Mouse (Mus musculus) lung, adult 18-20 months (tissue): ENCODE measurements around the gene Rims4.

Experiments
- DNase-seq, 2 experiments: peaks; one replicate each; pipeline ENCODE4 v3.0.0; 2022; ENCODE audit warnings: mixed read lengths in 2 of 2

The Rims4 gene

GRCm38 (mm10) chr2:163907131-163907530, 11.4 kb downstream of the Rims4 start:
- no peak for DNase-seq

GRCm38 (mm10) chr2:163904323-163904722, 14.2 kb downstream of the Rims4 start:
- no peak for DNase-seq

GRCm38 (mm10) chr2:163903461-163903860, 15.0 kb downstream of the Rims4 start:
- peak; percentile 5 to 11 for DNase-seq

- no peak for DNase-seq
These were observed 16.0 kb downstream of the Rims4 start for GRCm38 (mm10) chr2:163902448-163902847.

GRCm38 (mm10) chr2:163901043-163901442, 17.4 kb downstream of the Rims4 start:
- DNase-seq: no peak

GRCm38 (mm10) chr2:163899910-163900411, 18.5 kb downstream of the Rims4 start:
- DNase-seq: no peak

GRCm38 (mm10) chr2:163897988-163898535, 20.4 kb downstream of the Rims4 start:
- DNase-seq: no peak

- DNase-seq: no peak
These were observed 21.5 kb downstream of the Rims4 start for GRCm38 (mm10) chr2:163897026-163897425.

GRCm38 (mm10) chr2:163895156-163895555, 23.3 kb downstream of the Rims4 start:
- no peak for DNase-seq

- no peak for DNase-seq
These were observed 24.8 kb downstream of the Rims4 start for GRCm38 (mm10) chr2:163893446-163894370.

- DNase-seq: no peak
These were observed 27.2 kb downstream of the Rims4 start for GRCm38 (mm10) chr2:163891271-163891670.

GRCm38 (mm10) chr2:163890586-163890985, 27.9 kb downstream of the Rims4 start:
- DNase-seq: no peak

GRCm38 (mm10) chr2:163889411-163889810, 29.1 kb downstream of the Rims4 start:
- no peak for DNase-seq

- DNase-seq: no peak
These were observed 35.4 kb downstream of the Rims4 start for GRCm38 (mm10) chr2:163882859-163883652.

- DNase-seq: peak; percentile 10 to 12
These were observed 37.6 kb downstream of the Rims4 start for GRCm38 (mm10) chr2:163880891-163881290.

- no peak for DNase-seq
These were observed 41.5 kb downstream of the Rims4 start for GRCm38 (mm10) chr2:163876830-163877498.

GRCm38 (mm10) chr2:163875484-163875883, 43.0 kb downstream of the Rims4 start:
- no peak for DNase-seq

- DNase-seq: no peak
These were observed 43.6 kb downstream of the Rims4 start for GRCm38 (mm10) chr2:163874877-163875276.

- DNase-seq: no peak
These were observed 46.6 kb downstream of the Rims4 start for GRCm38 (mm10) chr2:163871906-163872305.

- no peak for DNase-seq
These were observed 47.2 kb downstream of the Rims4 start for GRCm38 (mm10) chr2:163871266-163871665.

- DNase-seq: no peak
These were observed 48.7 kb downstream of the Rims4 start for GRCm38 (mm10) chr2:163869783-163870182.

- DNase-seq: no peak
These were observed 52.4 kb downstream of the Rims4 start for GRCm38 (mm10) chr2:163866061-163866460.

- DNase-seq: no peak
These were observed 53.2 kb downstream of the Rims4 start for GRCm38 (mm10) chr2:163865311-163865710.
